Mouse (Mus musculus): Measurements from ENCODE around the gene Slc39a3. TPM values are rescaled to one million over a fixed set of nuclear protein-coding genes. Genes with fewer than 3 reads are reported as not detected.
"Not testable (repeated sequence)": the region's sequence is repeated elsewhere in the genome, so short reads cannot be mapped to it uniquely, and the experiment has no call there.

Gene Slc39a3
- polyA plus RNA-seq, 1 experiment = 22.3 TPM

DNA sequence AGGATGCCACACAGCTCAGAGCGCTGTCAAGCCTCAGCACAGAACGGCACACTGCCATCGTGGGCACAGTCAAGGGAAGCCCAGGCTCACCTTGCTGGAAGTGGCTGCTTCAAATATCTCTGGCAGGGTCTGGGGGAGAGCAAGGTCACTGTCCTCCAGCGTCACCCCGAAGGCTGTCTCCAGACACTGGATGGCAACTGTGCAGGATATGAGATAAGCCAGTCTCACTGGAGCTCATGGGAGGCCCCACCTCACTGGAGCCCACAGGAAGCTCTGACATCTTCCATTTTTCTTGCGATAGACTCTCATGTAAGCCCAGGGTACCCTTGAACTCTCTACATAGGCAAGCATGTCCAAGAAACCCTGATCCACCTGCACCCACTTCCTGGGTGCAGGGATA is 13.9 kb upstream of the Slc39a3 start:
- DNase-seq (ENCODE audit: low read depth in 1 of 2, low spot score in 2 of 2) = no peak
- TF ChIP-seq CTCF (IDR thresholded peaks at IDR 0.05; ENCODE audit: extremely low read depth, insufficient read depth, insufficient read length, insufficient replicate concordance) (no peak), POLR2A (IDR thresholded peaks at IDR 0.05; ENCODE audit: low read depth, low read length) (no peak)
- Histone ChIP-seq H3K27me3 (ENCODE audit: control insufficient read depth, insufficient read depth, low read length) (no peaks in the 10 kb centered on the region), H3K36me3 (ENCODE audit: control insufficient read depth, insufficient read depth, low read length) (peaks cover 33% of the 10 kb centered on the region), H3K4me1 (ENCODE audit: control insufficient read depth, insufficient read depth, insufficient read length) (no peaks in the 10 kb centered on the region), H3K4me3 (ENCODE audit: extremely low read depth, insufficient read depth, insufficient read length) (no peak overlapping the region), H3K27ac (ENCODE audit: insufficient read depth, low read length) (no peak overlapping the region)
- 80% methylated on average over 6 of the region's 6 CpGs for WGBS

DNA sequence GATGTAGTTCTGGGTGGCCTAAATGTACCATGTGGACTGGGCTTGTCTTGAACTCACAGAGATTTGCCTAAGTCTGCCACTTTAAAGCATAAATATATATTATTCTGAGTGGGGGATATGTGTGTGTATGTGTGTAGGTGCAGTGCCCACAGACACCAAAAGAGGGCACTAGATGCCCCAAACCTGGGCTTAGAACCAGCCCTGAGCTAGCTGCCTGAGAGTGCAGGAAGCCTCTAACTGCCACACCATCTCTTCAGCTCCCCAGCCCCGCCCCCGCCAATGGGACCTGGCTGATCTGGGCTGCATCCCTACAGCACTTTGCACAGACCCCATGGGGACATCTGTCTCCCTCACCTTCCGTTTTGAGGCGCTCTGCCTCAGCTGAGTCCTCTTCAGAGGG is 13.4 kb upstream of the Slc39a3 start:
- no peak for DNase-seq (ENCODE audit: low read depth in 1 of 2, low spot score in 2 of 2)
- H3K27me3 ChIP-seq (ENCODE audit: control insufficient read depth, insufficient read depth, low read length) = no peaks in the 10 kb centered on the region
- H3K4me3 ChIP-seq (ENCODE audit: extremely low read depth, insufficient read depth, insufficient read length) = no peak overlapping the region
- TF ChIP-seq POLR2A (IDR thresholded peaks at IDR 0.05; ENCODE audit: low read depth, low read length) (no peak), CTCF (IDR thresholded peaks at IDR 0.05; ENCODE audit: extremely low read depth, insufficient read depth, insufficient read length, insufficient replicate concordance) (no peak)
- no peak overlapping the region for H3K27ac ChIP-seq (ENCODE audit: insufficient read depth, low read length)
- H3K4me1 ChIP-seq (ENCODE audit: control insufficient read depth, insufficient read depth, insufficient read length) = no peaks in the 10 kb centered on the region
- peaks cover 35% of the 10 kb centered on the region for H3K36me3 ChIP-seq (ENCODE audit: control insufficient read depth, insufficient read depth, low read length)
- WGBS = 88% methylated on average over 4 of the region's 4 CpGs

DNA sequence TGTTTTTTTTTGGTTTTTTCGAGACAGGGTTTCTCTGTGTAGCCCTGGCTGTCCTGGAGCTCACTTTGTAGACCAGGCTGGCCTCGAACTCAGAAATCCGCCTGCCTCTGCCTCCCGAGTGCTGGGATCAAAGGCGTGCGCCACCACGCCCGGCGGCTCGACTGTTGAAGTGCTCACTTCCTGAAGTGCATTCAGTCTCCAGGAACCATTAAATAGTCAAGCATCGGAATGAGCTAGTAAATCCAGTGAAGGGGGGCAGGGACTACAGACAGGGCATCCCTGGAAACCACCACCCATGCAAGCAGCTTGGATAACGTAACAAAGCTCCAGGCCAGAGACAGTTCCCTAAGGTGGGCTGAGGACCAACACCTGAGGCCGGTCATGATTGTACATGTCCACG is 8.0 kb upstream of the Slc39a3 start:
- H3K36me3 ChIP-seq (ENCODE audit: control insufficient read depth, insufficient read depth, low read length) = peaks cover 40% of the 10 kb centered on the region
- 93% methylated on average over 14 of the region's 14 CpGs for WGBS
- H3K27ac ChIP-seq (ENCODE audit: insufficient read depth, low read length) = not testable (repeated sequence)

DNA sequence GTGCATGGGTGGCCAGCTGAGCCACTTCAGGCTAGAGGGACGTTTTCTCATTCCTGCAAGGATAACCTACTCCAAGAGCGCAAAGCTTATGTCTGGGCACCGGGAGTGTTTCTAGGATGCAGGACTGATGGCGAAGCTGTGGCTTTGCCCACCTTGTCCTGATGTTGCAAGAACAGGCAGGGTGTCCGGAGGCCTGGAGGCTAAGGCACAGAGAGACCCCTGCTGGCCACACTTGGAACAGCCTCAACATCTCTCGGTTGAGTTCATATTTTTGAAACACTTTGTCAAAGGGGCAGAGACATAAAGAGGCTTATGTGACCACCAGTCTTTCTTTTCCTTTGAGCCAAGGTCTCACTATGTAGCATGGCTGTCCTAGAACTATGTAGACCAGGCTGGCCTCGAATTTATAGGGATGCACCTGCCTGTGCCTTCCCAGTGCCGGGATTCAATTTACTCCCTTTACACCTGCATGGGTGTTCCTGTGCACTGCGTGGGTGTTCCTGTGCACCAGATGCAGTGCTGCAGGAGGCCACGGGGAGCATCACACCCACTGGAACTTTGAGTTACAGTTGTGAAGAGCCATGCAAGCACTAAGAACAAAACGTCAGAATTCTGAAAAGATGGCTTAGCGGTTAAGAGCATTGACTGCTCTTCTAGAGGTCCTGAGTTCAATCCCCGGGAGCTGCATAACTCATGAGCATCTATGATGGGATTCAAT is 4.4 kb upstream of the Slc39a3 start:
- no peaks in the 10 kb centered on the region for H3K27me3 ChIP-seq (ENCODE audit: control insufficient read depth, insufficient read depth, low read length)
- peak; percentile 87 for TF ChIP-seq CTCF (IDR thresholded peaks at IDR 0.05; ENCODE audit: extremely low read depth, insufficient read depth, insufficient read length, insufficient replicate concordance)
- TF ChIP-seq POLR2A (IDR thresholded peaks at IDR 0.05; ENCODE audit: low read depth, low read length) = no peak
- peak; percentile 41 to 68 for DNase-seq (ENCODE audit: low read depth in 1 of 2, low spot score in 2 of 2)
- H3K36me3 ChIP-seq (ENCODE audit: control insufficient read depth, insufficient read depth, low read length) = peaks cover 21% of the 10 kb centered on the region
- no peak overlapping the region for H3K4me3 ChIP-seq (ENCODE audit: extremely low read depth, insufficient read depth, insufficient read length)
- WGBS = 28% methylated on average over 13 of the region's 13 CpGs
- H3K27ac ChIP-seq (ENCODE audit: insufficient read depth, low read length) = no peak overlapping the region
- no peaks in the 10 kb centered on the region for H3K4me1 ChIP-seq (ENCODE audit: control insufficient read depth, insufficient read depth, insufficient read length)

More for the DNA sequence above, 8.0 kb upstream of the Slc39a3 start:
- not testable (repeated sequence) for DNase-seq (ENCODE audit: low read depth in 1 of 2, low spot score in 2 of 2); H3K4me1 ChIP-seq (ENCODE audit: control insufficient read depth, insufficient read depth, insufficient read length); H3K27me3 ChIP-seq (ENCODE audit: control insufficient read depth, insufficient read depth, low read length); H3K4me3 ChIP-seq (ENCODE audit: extremely low read depth, insufficient read depth, insufficient read length)

DNA sequence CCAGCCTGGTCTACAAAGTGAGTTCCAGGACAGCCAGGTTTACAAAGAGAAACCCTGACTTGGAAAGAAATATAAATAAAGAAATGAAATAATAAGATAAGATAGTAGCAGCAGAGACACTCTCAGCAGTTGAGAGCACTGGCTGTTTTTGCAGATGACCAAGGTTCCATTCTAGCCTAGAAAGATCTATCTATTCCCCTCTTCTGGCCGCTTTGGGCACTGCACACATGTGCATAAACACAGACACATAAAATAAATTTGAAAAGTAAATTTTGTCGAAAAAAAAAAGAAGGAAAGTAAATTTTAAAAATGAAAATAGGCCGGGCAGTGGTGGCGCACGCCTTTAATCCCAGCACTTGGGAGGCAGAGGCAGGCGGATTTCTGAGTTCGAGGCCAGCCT is 975 bp downstream of the Slc39a3 start:
- WGBS = 80% methylated on average over 7 of the region's 7 CpGs
- no peak for DNase-seq (ENCODE audit: low read depth in 1 of 2, low spot score in 2 of 2)
- Histone ChIP-seq H3K36me3 (ENCODE audit: control insufficient read depth, insufficient read depth, low read length) (peaks cover 4% of the 10 kb centered on the region), H3K27ac (ENCODE audit: insufficient read depth, low read length) (no peak overlapping the region), H3K4me1 (ENCODE audit: control insufficient read depth, insufficient read depth, insufficient read length) (no peaks in the 10 kb centered on the region), H3K27me3 (ENCODE audit: control insufficient read depth, insufficient read depth, low read length) (no peaks in the 10 kb centered on the region), H3K4me3 (ENCODE audit: extremely low read depth, insufficient read depth, insufficient read length) (no peak overlapping the region)
- TF ChIP-seq CTCF (IDR thresholded peaks at IDR 0.05; ENCODE audit: extremely low read depth, insufficient read depth, insufficient read length, insufficient replicate concordance) (no peak), POLR2A (IDR thresholded peaks at IDR 0.05; ENCODE audit: low read depth, low read length) (no peak)

DNA sequence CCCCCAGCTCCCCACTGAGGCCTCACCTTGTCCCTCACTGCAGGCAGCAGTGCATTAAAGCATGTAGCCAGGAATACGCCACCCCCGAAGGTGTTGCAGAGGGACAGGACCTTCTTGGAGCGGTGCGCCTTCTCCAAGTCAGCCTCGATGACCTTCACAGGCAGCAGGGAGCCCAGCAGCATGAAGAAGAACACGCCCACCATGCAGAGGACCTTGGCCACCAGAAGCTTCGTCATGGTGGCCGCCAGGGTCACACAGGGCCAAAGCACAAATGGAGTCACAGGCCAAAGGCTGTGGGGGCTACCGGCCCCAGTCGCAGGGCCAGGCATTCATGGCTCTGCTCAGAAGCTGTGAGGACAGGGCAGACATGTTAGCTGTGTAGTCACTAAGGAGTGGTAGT is 3.6 kb downstream of the Slc39a3 start:
- 91% methylated on average over 10 of the region's 10 CpGs for WGBS
- no peak for DNase-seq (ENCODE audit: low read depth in 1 of 2, low spot score in 2 of 2)
- TF ChIP-seq POLR2A (IDR thresholded peaks at IDR 0.05; ENCODE audit: low read depth, low read length) = no peak
- no peak for TF ChIP-seq CTCF (IDR thresholded peaks at IDR 0.05; ENCODE audit: extremely low read depth, insufficient read depth, insufficient read length, insufficient replicate concordance)
- Histone ChIP-seq H3K4me1 (ENCODE audit: control insufficient read depth, insufficient read depth, insufficient read length) (no peaks in the 10 kb centered on the region), H3K4me3 (ENCODE audit: extremely low read depth, insufficient read depth, insufficient read length) (no peak overlapping the region), H3K27me3 (ENCODE audit: control insufficient read depth, insufficient read depth, low read length) (no peaks in the 10 kb centered on the region), H3K27ac (ENCODE audit: insufficient read depth, low read length) (no peak overlapping the region), H3K36me3 (ENCODE audit: control insufficient read depth, insufficient read depth, low read length) (peaks cover 12% of the 10 kb centered on the region)

DNA sequence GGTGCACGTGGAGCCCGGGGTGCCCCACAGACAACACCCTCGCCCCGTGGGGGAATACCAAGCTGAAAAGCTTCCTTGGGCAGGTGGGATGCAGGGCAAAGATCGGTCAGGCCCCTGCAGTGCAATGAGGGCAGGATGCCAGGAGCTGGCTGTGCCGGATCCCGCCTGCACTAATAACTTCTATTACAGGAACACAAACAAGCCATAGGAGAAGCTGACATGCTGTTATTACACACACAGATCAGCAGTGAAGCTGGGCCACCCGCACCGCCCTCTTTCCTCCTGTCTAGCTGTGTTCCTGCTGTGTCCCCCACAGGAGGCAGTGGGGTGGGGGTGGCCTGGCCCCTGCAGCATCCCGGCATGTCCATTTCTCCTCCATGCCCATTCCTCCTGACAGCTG is 8.2 kb downstream of the Slc39a3 start:
- Histone ChIP-seq H3K27ac (ENCODE audit: insufficient read depth, low read length) (no peak overlapping the region), H3K36me3 (ENCODE audit: control insufficient read depth, insufficient read depth, low read length) (peaks cover 12% of the 10 kb centered on the region), H3K27me3 (ENCODE audit: control insufficient read depth, insufficient read depth, low read length) (peaks cover 7% of the 10 kb centered on the region), H3K4me1 (ENCODE audit: control insufficient read depth, insufficient read depth, insufficient read length) (no peaks in the 10 kb centered on the region), H3K4me3 (ENCODE audit: extremely low read depth, insufficient read depth, insufficient read length) (no peak overlapping the region)
- 73% methylated on average over 10 of the region's 10 CpGs for WGBS
- TF ChIP-seq POLR2A (IDR thresholded peaks at IDR 0.05; ENCODE audit: low read depth, low read length) = no peak
- TF ChIP-seq CTCF (IDR thresholded peaks at IDR 0.05; ENCODE audit: extremely low read depth, insufficient read depth, insufficient read length, insufficient replicate concordance) = no peak
- no peak for DNase-seq (ENCODE audit: low read depth in 1 of 2, low spot score in 2 of 2)
